Mouse (Mus musculus): ENCODE measurements at regions not wholly inside any gene's neighbourhood (a gene's known extent, or its start where the extent isn't known, plus 50 kb on each side); places are given as distances from the start of the nearest gene placed in this dataset.

DNA sequence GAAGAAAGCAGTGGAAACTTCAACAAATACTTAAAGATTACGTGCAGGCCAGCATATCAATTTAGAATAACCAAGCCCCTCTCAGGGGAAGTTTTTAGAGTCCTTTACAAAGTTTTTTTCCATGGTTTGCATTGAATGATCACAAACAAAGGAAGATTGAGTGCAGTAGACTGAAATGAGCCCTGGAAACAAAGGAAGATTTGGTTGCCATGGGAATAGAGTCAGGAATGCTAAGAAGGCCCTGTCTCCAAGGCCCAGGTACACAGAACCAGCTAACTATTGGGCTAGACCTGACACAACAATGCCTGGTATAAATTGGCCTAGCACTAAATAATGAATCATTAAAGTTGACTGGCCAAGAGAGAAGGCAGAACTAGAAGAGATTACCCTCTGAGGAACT lies 49.9 kb upstream of the Nectin3 start:
- TF ChIP-seq ZNF384 (IDR thresholded peaks at IDR 0.05; ENCODE audit: low read depth, low read length): no peak
- no peak for TF ChIP-seq HCFC1 (IDR thresholded peaks at IDR 0.05; ENCODE audit: borderline replicate concordance, insufficient read depth, low read length)
- TF ChIP-seq CHD2 (IDR thresholded peaks at IDR 0.05; ENCODE audit: low read depth, low read length): no peak
- TF ChIP-seq MAFK (IDR thresholded peaks at IDR 0.05; ENCODE audit: insufficient read depth, low read depth, low read length): no peak
- no peak for TF ChIP-seq ZC3H11A (IDR thresholded peaks at IDR 0.05; ENCODE audit: borderline replicate concordance, low read depth, low read length)
